Mouse (Mus musculus) kidney, adult 9 months (tissue): ENCODE measurements at regions not wholly inside any gene's neighbourhood (a gene's known extent, or its start where the extent isn't known, plus 50 kb on each side); places are given as distances from the start of the nearest gene placed in this dataset.
A peak's percentile ranks its signal among the peaks of the same experiment; 100 is the strongest.

Experiments
- DNase-seq: peaks from one replicate; pipeline ENCODE4 v3.0.0; 2022

- DNase-seq = no peak
These were observed 562.4 kb upstream of the Atp10a start for GRCm38 (mm10) chr7:58093523-58093922.

GRCm38 (mm10) chr7:58078825-58079224 is 569.0 kb upstream of the Gabra5 start:
- no peak for DNase-seq

- peak; percentile 20 for DNase-seq
These were observed 523.1 kb upstream of the Gabra5 start for GRCm38 (mm10) chr7:58032975-58033374.

GRCm38 (mm10) chr7:58032111-58032510 is 522.3 kb upstream of the Gabra5 start:
- DNase-seq = no peak

- no peak for DNase-seq
These were observed 482.8 kb upstream of the Gabra5 start for GRCm38 (mm10) chr7:57992406-57993223.

- peak; percentile 3 for DNase-seq
These were observed 473.3 kb upstream of the Gabra5 start for GRCm38 (mm10) chr7:57983192-57983591.

- DNase-seq = no peak
These were observed 456.4 kb upstream of the Gabra5 start for GRCm38 (mm10) chr7:57966216-57966615.

GRCm38 (mm10) chr7:57958871-57959270 is 449.0 kb upstream of the Gabra5 start:
- no peak for DNase-seq
